Mouse (Mus musculus) hindbrain, embryonic 16.5 days (tissue): ENCODE results near the gene Scube1. TPM values are rescaled to one million over a fixed set of nuclear protein-coding genes. Genes with fewer than 3 reads are reported as not detected.

ENCODE experiments used
- ATAC-seq: fragments of 200-750 bp; cut with Nextera tagmentation; 2 replicates; pipeline ENCODE4 v1.8.0; 2017; ENCODE audit warnings: moderate TSS enrichment, moderate library complexity
- H3K27ac ChIP-seq: fragments of 300-500 bp; sonication (generic); 2 replicates; pipeline ENCODE4 v1.5.1; 2014; ENCODE audit warnings: low read depth, mild to moderate bottlenecking, control low read depth, low read length, moderate library complexity
- H3K27me3 ChIP-seq: fragments of 300-500 bp; sonication (generic); replicated peaks from 2 replicates; pipeline ENCODE4 v1.6.1; 2014; ENCODE audit warnings: low read length; ENCODE audit not compliant: control insufficient read depth, insufficient read depth
- H3K36me3 ChIP-seq: fragments of 300-500 bp; sonication (generic); 2 replicates; pipeline ENCODE4 v1.6.1; 2014; ENCODE audit warnings: mild to moderate bottlenecking, low read length, moderate library complexity, mixed read lengths; ENCODE audit not compliant: control insufficient read depth, insufficient read depth
- H3K4me1 ChIP-seq: fragments of 300-500 bp; sonication (generic); 2 replicates; pipeline ENCODE4 v1.6.1; 2014; ENCODE audit warnings: low read depth, low read length; ENCODE audit not compliant: control insufficient read depth, insufficient read depth
- H3K4me2 ChIP-seq: fragments of 300-500 bp; sonication (generic); 2 replicates; pipeline ENCODE4 v1.6.1; 2014; ENCODE audit warnings: mild to moderate bottlenecking, low read length, control low read depth, moderate library complexity
- H3K4me3 ChIP-seq: fragments of 300-500 bp; sonication (generic); 2 replicates; pipeline ENCODE4 v1.5.1; 2014; ENCODE audit warnings: mild to moderate bottlenecking, low read length, control low read depth, moderate library complexity
- H3K9ac ChIP-seq: fragments of 300-500 bp; sonication (generic); 2 replicates; pipeline ENCODE4 v1.6.1; 2014; ENCODE audit warnings: low read depth, mild to moderate bottlenecking, control low read depth, low read length, moderate library complexity
- H3K9me3 ChIP-seq: fragments of 300-500 bp; sonication (generic); 2 replicates; pipeline ENCODE4 v1.6.1; 2014; ENCODE audit warnings: mild to moderate bottlenecking, low read length, moderate library complexity; ENCODE audit not compliant: control insufficient read depth
- WGBS: fragments of 180-500 bp; shearing (Covaris S2); extraction: QIAGEN DNeasy Blood & Tissue Kit; methylation state at CpG from one replicate; pipeline ENCODE4 v1.1.7; 2014; 5-methylcytosine and 5-hydroxymethylcytosine counted together
- polyA plus RNA-seq: library from polyadenylated mRNA; unstranded; fragments of >200 nt; fragmentation: Nextera tagmentation; extraction: Ambion mirVana; gene quantifications from 2 replicates; pipeline ENCODE4 v1.2.1, GENCODE M21; 2015

The Scube1 gene
- polyA plus RNA-seq, 1 experiment from 2014 or later, result 5.8 TPM

DNA sequence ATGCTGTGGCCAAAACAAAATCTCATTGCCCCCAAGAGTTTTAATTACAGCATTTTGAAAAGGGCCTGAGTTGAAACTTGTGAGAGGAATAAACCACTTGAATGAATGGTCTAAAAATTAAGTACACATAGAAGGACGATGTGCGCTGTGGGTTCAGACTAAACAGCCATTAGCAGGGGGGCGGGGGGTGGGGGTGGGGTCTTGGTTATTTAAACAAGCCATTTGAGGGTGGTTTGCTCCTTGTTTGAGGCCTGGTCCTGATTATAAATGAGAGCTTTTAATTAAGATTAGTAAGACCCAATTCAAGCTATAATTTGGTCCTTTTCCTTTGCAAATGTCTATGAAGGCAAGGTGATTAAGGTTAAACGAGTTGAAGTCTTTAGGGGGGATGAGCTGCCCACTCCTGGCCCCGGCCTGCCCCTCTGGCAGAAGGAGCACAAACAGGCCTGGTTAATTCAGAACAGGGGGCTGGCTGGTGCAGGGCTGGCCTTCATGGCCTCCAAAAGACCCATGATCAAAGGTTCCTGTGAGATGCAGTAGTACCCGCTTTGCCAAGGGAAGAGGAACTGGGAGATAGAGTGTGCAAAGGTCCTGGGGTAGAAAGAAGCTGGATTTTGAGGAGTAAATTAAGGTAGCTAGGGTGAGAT lies 9.1 kb downstream of the Scube1 start:
- Histone ChIP-seq H3K4me1 (no peaks in the 10 kb centered on the region), H3K36me3 (no peaks in the 10 kb centered on the region), H3K27me3 (no peaks in the 10 kb centered on the region), H3K9ac (no peak overlapping the region), H3K9me3 (no peaks in the 10 kb centered on the region), H3K4me3 (no peak overlapping the region), H3K4me2 (no peak overlapping the region), H3K27ac (no peak overlapping the region)
- ATAC-seq, result no peak
- WGBS, result 79% methylated on average over 6 of the region's 6 CpGs

DNA sequence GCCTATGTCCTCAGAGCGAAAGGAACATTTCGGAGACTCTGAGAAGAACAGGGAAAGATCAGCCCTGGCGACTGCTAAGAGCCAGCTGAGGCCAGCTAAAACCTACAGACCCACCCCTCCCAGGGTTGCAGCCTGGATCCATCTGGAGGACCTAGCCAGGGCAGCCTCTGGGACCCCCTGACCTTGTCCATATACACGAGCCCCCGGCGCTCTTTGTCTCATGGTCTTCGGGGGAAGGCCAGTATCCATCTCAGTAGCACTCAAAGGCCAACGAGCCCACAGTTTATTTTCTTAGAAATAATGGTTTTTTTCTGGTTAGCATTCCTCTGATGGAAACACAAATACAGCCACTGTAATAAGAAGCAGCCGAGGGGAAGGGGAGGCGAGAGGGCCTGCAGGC lies 12.0 kb downstream of the Scube1 start:
- Histone ChIP-seq H3K9ac (no peak overlapping the region), H3K27ac (no peak overlapping the region), H3K4me1 (no peaks in the 10 kb centered on the region), H3K9me3 (no peaks in the 10 kb centered on the region), H3K27me3 (no peaks in the 10 kb centered on the region), H3K36me3 (no peaks in the 10 kb centered on the region), H3K4me3 (no peak overlapping the region), H3K4me2 (no peak overlapping the region)
- 81% methylated on average over 10 of the region's 10 CpGs for WGBS
- no peak for ATAC-seq

- H3K9me3 ChIP-seq, result no peaks in the 10 kb centered on the region
- no peak overlapping the region for H3K27ac ChIP-seq
- H3K4me1 ChIP-seq, result no peaks in the 10 kb centered on the region
- H3K36me3 ChIP-seq, result no peaks in the 10 kb centered on the region
- WGBS, result 93% methylated on average over 5 of the region's 5 CpGs
- no peak overlapping the region for H3K4me3 ChIP-seq
- no peak for ATAC-seq
- H3K4me2 ChIP-seq, result no peak overlapping the region
- H3K9ac ChIP-seq, result no peak overlapping the region
- no peaks in the 10 kb centered on the region for H3K27me3 ChIP-seq
Measured at GRCm38 (mm10) chr15:83712361-83712760, 12.5 kb downstream of the Scube1 start.

DNA sequence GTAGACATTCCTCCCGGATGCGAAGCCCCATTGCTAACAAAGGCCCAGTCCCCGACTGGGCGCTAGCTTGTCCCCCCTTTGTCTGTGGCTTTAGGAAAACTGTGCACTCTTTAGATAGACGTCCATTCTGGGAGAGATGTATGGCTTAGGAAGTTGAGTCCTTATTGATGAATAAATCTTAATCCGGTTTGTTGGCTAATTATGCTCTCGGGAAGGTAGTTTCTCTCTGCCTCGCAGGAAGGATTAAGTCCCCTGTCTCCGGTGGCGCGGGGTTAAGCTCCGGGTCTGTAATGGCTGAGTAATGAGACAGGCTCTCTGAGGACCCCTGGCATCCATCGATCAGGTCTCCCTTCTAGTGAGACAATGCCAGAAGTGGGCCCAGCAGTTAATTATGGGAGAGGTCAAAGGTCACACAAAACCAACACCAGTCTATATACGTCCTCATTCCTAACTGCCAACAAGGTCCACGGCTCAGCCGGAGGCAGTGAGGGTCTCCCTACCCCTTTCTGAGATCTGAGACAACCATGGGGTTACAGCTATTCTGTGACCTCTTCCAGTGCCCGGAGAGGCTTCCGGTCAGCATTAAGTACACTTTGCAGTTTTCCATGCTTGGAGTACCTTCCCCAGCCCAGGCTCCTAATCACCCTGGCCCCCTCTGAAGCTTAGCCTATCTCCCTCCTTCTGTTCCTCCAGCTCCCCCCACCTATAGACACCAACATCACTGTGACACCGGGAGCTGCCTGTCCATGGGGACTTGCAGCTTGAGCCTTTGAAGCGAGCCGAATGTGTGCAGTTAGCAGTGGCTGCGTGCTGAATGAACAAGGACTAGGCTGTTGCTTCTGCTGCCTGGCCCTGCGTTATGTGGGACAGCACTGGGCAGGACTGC lies 14.7 kb downstream of the Scube1 start:
- H3K9ac ChIP-seq, result no peak overlapping the region
- 25% methylated on average over 22 of the region's 23 CpGs for WGBS

DNA sequence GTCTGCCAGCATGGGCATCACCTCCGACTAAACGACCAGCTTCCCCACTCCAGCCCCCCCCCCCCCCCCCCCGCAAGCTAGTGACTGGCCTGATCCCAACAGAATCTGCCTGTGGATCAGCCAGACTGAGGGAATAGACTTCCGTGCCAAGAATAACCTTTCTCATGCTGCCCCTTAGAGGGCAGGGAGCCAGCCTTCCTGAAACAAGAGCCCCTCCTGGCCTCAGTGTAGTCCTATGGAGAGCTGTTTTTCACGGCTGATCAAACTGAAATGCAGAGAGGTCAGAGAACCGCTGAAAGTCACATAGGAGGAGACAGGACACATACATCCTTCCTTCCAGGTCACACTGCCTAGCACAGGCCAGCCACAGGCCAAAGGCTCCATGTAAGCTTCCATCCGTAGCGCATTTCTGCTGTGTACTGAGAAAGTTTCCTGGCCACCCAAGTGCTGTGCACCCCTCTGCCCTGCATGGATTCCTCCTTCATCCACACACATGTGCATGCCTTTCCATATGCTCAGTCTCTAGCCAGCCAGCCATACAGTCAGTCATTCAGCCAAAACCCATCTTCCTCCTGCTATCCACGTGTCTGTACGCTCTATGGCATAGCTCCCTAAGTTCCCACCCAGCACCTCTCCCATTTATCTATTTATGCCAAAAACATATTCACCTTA lies 18.2 kb downstream of the Scube1 start:
- WGBS, result 22% methylated on average over 10 of the region's 10 CpGs
- H3K4me1 ChIP-seq, result peaks cover 9% of the 10 kb centered on the region
- H3K9ac ChIP-seq, result no peak overlapping the region
- no peaks in the 10 kb centered on the region for H3K36me3 ChIP-seq
- H3K4me3 ChIP-seq, result no peak overlapping the region
- H3K27me3 ChIP-seq, result no peaks in the 10 kb centered on the region
- ATAC-seq, result peak; percentile 84
- no peak overlapping the region for H3K4me2 ChIP-seq
- no peak overlapping the region for H3K27ac ChIP-seq
- no peaks in the 10 kb centered on the region for H3K9me3 ChIP-seq

More for the DNA sequence above, 14.7 kb downstream of the Scube1 start:
- H3K27me3 ChIP-seq, result no peaks in the 10 kb centered on the region
- no peak overlapping the region for H3K4me3 ChIP-seq
- no peak overlapping the region for H3K27ac ChIP-seq
- no peaks in the 10 kb centered on the region for H3K9me3 ChIP-seq
- H3K4me1 ChIP-seq, result peaks cover 9% of the 10 kb centered on the region
- H3K4me2 ChIP-seq, result no peak overlapping the region
- no peaks in the 10 kb centered on the region for H3K36me3 ChIP-seq
- no peak for ATAC-seq

GRCm38 (mm10) chr15:83700593-83700923 lies 24.3 kb downstream of the Scube1 start:
- 39% methylated on average over 13 of the region's 13 CpGs for WGBS
- Histone ChIP-seq H3K4me1 (peaks cover 5% of the 10 kb centered on the region), H3K27me3 (no peaks in the 10 kb centered on the region; the same call in 1 of the 2 replicates), H3K4me3 (no peak overlapping the region), H3K36me3 (no peaks in the 10 kb centered on the region), H3K27ac (no peak overlapping the region), H3K4me2 (no peak overlapping the region), H3K9ac (no peak overlapping the region), H3K9me3 (no peaks in the 10 kb centered on the region)
- ATAC-seq, result no peak

DNA sequence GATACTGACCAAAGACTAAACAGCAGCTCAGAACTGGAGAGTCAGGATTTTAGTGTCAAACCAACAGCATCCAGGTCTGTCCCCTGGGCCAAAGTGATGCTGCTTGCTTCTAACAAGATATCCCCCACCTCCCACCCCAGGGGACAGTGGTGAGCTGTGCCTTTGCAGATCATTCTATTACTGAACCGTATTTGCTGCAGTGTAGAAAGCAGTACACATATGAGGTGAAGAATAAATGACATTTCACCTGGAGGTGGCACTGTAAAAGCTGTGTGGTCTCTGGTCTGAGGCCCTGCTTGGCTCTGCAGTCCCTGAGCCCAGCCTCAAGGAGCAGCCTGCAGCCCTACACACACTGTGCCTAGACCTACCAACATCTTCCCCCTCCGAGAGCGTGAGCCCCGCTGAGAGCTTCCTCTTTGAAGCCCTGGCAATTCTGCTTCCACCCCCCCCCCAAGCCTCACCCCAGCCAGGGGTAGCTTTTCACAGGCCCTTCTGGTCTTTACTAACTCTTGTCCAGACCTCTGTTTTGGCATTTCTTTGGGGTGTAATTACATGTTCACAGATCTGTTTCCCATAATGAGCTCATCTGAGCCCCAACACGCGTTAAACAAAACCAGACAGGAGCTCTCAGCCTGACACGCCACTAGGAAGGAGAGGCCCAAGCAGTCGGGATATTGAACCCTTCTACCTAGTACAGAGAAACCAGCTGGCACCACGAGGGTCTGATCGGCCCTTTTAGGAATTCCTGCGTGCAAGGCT lies 24.8 kb downstream of the Scube1 start:
- WGBS, result 30% methylated on average over 11 of the region's 11 CpGs
- H3K27ac ChIP-seq, result no peak overlapping the region
- no peak overlapping the region for H3K4me3 ChIP-seq
- no peaks in the 10 kb centered on the region for H3K36me3 ChIP-seq
- H3K4me2 ChIP-seq, result no peak overlapping the region
- no peak for ATAC-seq
- peaks cover 5% of the 10 kb centered on the region for H3K4me1 ChIP-seq
- H3K27me3 ChIP-seq, result no peaks in the 10 kb centered on the region; the same call in 1 of the 2 replicates
- no peak overlapping the region for H3K9ac ChIP-seq
- H3K9me3 ChIP-seq, result no peaks in the 10 kb centered on the region

DNA sequence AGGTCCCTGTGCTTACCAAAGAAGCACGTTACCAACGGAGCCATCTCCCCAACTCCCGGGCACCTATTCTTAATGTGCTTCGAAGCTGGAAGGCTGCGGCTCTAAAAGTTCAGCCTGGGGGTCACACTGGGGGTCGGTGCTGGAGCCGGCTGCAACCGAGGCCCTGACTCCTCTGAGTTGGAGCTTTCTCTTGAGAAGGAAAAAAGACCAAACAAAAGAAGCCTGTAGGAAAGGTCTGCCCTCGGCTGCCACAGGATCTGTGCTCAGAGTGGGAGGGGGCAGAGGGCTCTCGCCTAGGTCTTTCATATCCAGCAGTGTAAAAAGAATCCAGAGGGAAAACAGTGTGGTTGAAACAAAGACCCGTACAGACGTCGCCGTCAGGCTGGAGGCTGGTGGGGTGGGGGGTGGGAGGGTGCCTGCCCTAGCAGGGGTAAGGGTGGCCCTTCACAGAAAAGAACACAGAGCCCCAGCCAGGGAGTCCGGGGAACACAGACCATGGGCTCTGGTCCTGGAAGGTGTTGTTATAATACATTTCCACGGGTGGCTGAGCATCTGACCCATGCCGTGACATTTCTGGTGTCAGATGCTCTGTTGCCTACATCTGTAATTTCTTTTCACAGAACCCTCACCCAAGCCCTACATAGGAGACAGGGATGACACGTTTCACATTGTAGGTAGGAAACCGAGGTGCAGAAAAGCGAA lies 25.5 kb downstream of the Scube1 start:
- 21% methylated on average over 20 of the region's 20 CpGs for WGBS
- Histone ChIP-seq H3K9ac (no peak overlapping the region), H3K27ac (no peak overlapping the region), H3K4me1 (peaks cover 5% of the 10 kb centered on the region), H3K4me2 (no peak overlapping the region), H3K9me3 (no peaks in the 10 kb centered on the region), H3K27me3 (no peaks in the 10 kb centered on the region; the same call in 1 of the 2 replicates), H3K4me3 (no peak overlapping the region), H3K36me3 (no peaks in the 10 kb centered on the region)
- no peak for ATAC-seq
